Mouse (Mus musculus): ENCODE measurements around the gene Calm3. TPM values are rescaled to one million over a fixed set of nuclear protein-coding genes. Genes with fewer than 3 reads are reported as not detected.

Gene Calm3
- polyA plus RNA-seq, 1 experiment from 2014 or later: 337 TPM

- peaks cover 6% of the 10 kb centered on the region for H3K4me1 ChIP-seq (replicated peaks; ENCODE audit: control insufficient read depth, insufficient read depth, low read length)
- no peak for DNase-seq (ENCODE audit: low spot score)
- 0 out of 2 replicates have a peak, but pooled peaks cover 2% of the 10 kb centered on the region for H3K36me3 ChIP-seq (ENCODE audit: control insufficient read depth, insufficient read depth, low read length)
- no peak overlapping the region for H3K27ac ChIP-seq (ENCODE audit: low read depth, low read length)
- H3K9me3 ChIP-seq (ENCODE audit: control insufficient read depth, low read length): no peaks in the 10 kb centered on the region
- H3K27me3 ChIP-seq (ENCODE audit: control insufficient read depth, insufficient read depth, low read length): no peaks in the 10 kb centered on the region
- H3K4me2 ChIP-seq (replicated peaks; ENCODE audit: low read depth, low read length): no peak overlapping the region
- no peak overlapping the region for H3K4me3 ChIP-seq (ENCODE audit: low read depth, low read length)
- 94% methylated on average over 9 of the region's 9 CpGs for WGBS
- ATAC-seq (ENCODE audit: low FRiP score): no peak
- no peak overlapping the region for H3K9ac ChIP-seq (ENCODE audit: low read depth, low read length)
Measured at GRCm38 (mm10) chr7:16872478-16872877, 51.4 kb downstream of the Calm3 start.

- Histone ChIP-seq H3K36me3 (ENCODE audit: control insufficient read depth, insufficient read depth, low read length) (0 out of 2 replicates have a peak, but pooled peaks cover 2% of the 10 kb centered on the region), H3K27me3 (ENCODE audit: control insufficient read depth, insufficient read depth, low read length) (no peaks in the 10 kb centered on the region), H3K9ac (ENCODE audit: low read depth, low read length) (no peak overlapping the region), H3K27ac (ENCODE audit: low read depth, low read length) (no peak overlapping the region), H3K4me3 (ENCODE audit: low read depth, low read length) (no peak overlapping the region), H3K4me1 (replicated peaks; ENCODE audit: control insufficient read depth, insufficient read depth, low read length) (peaks cover 2% of the 10 kb centered on the region; the same call in 1 of the 2 replicates), H3K9me3 (ENCODE audit: control insufficient read depth, low read length) (no peaks in the 10 kb centered on the region), H3K4me2 (replicated peaks; ENCODE audit: low read depth, low read length) (no peak overlapping the region)
- no peak for DNase-seq (ENCODE audit: low spot score)
- 79% methylated on average over 10 of the region's 10 CpGs for WGBS
- no peak for ATAC-seq (ENCODE audit: low FRiP score)
Measured at GRCm38 (mm10) chr7:16871600-16871999, 52.3 kb downstream of the Calm3 start.

- 12% methylated on average over 16 of the region's 16 CpGs for WGBS
- no peak overlapping the region for H3K4me3 ChIP-seq (ENCODE audit: low read depth, low read length)
- peak overlapping the region; percentile 17; the same call in 1 of the 2 replicates for H3K27ac ChIP-seq (ENCODE audit: low read depth, low read length)
Measured at GRCm38 (mm10) chr7:16869497-16869896, 54.4 kb downstream of the Calm3 start.

GRCm38 (mm10) chr7:16867488-16867887 is 56.4 kb downstream of the Calm3 start:
- Histone ChIP-seq H3K9ac (ENCODE audit: low read depth, low read length) (no peak overlapping the region), H3K4me2 (replicated peaks; ENCODE audit: low read depth, low read length) (no peak overlapping the region), H3K36me3 (ENCODE audit: control insufficient read depth, insufficient read depth, low read length) (peaks cover 7% of the 10 kb centered on the region; the same call in 1 of the 2 replicates), H3K27ac (ENCODE audit: low read depth, low read length) (no peak overlapping the region), H3K9me3 (ENCODE audit: control insufficient read depth, low read length) (no peaks in the 10 kb centered on the region), H3K4me3 (ENCODE audit: low read depth, low read length) (no peak overlapping the region), H3K4me1 (replicated peaks; ENCODE audit: control insufficient read depth, insufficient read depth, low read length) (no peaks in the 10 kb centered on the region), H3K27me3 (ENCODE audit: control insufficient read depth, insufficient read depth, low read length) (no peaks in the 10 kb centered on the region)
- DNase-seq (ENCODE audit: low spot score) (no peak), ATAC-seq (ENCODE audit: low FRiP score) (no peak)
- WGBS: 88% methylated on average over 3 of the region's 3 CpGs

More at GRCm38 (mm10) chr7:16869497-16869896, 54.4 kb downstream of the Calm3 start:
- DNase-seq (ENCODE audit: low spot score) (peak; percentile 77), ATAC-seq (ENCODE audit: low FRiP score) (peak; percentile 91)
- Histone ChIP-seq H3K27me3 (ENCODE audit: control insufficient read depth, insufficient read depth, low read length) (no peaks in the 10 kb centered on the region), H3K4me2 (replicated peaks; ENCODE audit: low read depth, low read length) (peak overlapping the region; percentile 21; the same call in 1 of the 2 replicates), H3K9me3 (ENCODE audit: control insufficient read depth, low read length) (no peaks in the 10 kb centered on the region), H3K9ac (ENCODE audit: low read depth, low read length) (no peak overlapping the region), H3K4me1 (replicated peaks; ENCODE audit: control insufficient read depth, insufficient read depth, low read length) (no peaks in the 10 kb centered on the region), H3K36me3 (ENCODE audit: control insufficient read depth, insufficient read depth, low read length) (peaks cover 5% of the 10 kb centered on the region; the same call in 1 of the 2 replicates)

Other genes with a start within 250 kb of the Calm3 start
- gene Ceacam15, start 248.4 kb downstream of the Calm3 start, polyA plus RNA-seq (2014; fragmentation: Nextera tagmentation; extraction: Ambion mirVana): not detected in 2 replicates
- gene Ceacam9, start 202.2 kb downstream of the Calm3 start, polyA plus RNA-seq (2014; fragmentation: Nextera tagmentation; extraction: Ambion mirVana): not detected in 2 replicates
- gene Ap2s1, start 185.7 kb downstream of the Calm3 start, polyA plus RNA-seq (2014; fragmentation: Nextera tagmentation; extraction: Ambion mirVana): 298 and 307 TPM in 2 replicates
- 15.0 and 15.1 TPM in 2 replicates for gene Slc1a5, start 142.8 kb downstream of the Calm3 start, polyA plus RNA-seq (2014; fragmentation: Nextera tagmentation; extraction: Ambion mirVana)
- 112 and 130 TPM in 2 replicates for gene Strn4, start 108.2 kb downstream of the Calm3 start, polyA plus RNA-seq (2014; fragmentation: Nextera tagmentation; extraction: Ambion mirVana)
- gene Fkrp, start 107.4 kb downstream of the Calm3 start, polyA plus RNA-seq (2014; fragmentation: Nextera tagmentation; extraction: Ambion mirVana): 21.9 and 22.7 TPM in 2 replicates
- gene Prkd2, start 81.2 kb downstream of the Calm3 start, polyA plus RNA-seq (2014; fragmentation: Nextera tagmentation; extraction: Ambion mirVana): 8.8 and 9.4 TPM in 2 replicates
- gene Dact3, start 48.8 kb downstream of the Calm3 start, polyA plus RNA-seq (2014; fragmentation: Nextera tagmentation; extraction: Ambion mirVana): 7.6 and 8.0 TPM in 2 replicates
- 9.0 and 11.0 TPM in 2 replicates for gene Gng8, start 32.3 kb downstream of the Calm3 start, polyA plus RNA-seq (2014; fragmentation: Nextera tagmentation; extraction: Ambion mirVana)
- 0.56 and 0.81 TPM in 2 replicates for gene Ptgir, start 17.6 kb downstream of the Calm3 start, polyA plus RNA-seq (2014; fragmentation: Nextera tagmentation; extraction: Ambion mirVana)
- 7.8 and 11.0 TPM in 2 replicates for gene Pnmal2, start 20.6 kb upstream of the Calm3 start, polyA plus RNA-seq (2014; fragmentation: Nextera tagmentation; extraction: Ambion mirVana)
- 17.6 and 19.5 TPM in 2 replicates for gene Pnmal1, start 35.6 kb upstream of the Calm3 start, polyA plus RNA-seq (2014; fragmentation: Nextera tagmentation; extraction: Ambion mirVana)
- gene Gm42372, start 59.0 kb upstream of the Calm3 start, polyA plus RNA-seq (2014; fragmentation: Nextera tagmentation; extraction: Ambion mirVana): 1.5 and 1.7 TPM in 2 replicates
- 6.2 and 11.0 TPM in 2 replicates for gene Ccdc8, start 68.6 kb upstream of the Calm3 start, polyA plus RNA-seq (2014; fragmentation: Nextera tagmentation; extraction: Ambion mirVana)
- 96.9 and 97.3 TPM in 2 replicates for gene Ppp5c, start 103.8 kb upstream of the Calm3 start, polyA plus RNA-seq (2014; fragmentation: Nextera tagmentation; extraction: Ambion mirVana)
- gene Hif3a, start 138.3 kb upstream of the Calm3 start, polyA plus RNA-seq (2014; fragmentation: Nextera tagmentation; extraction: Ambion mirVana): 4.8 and 4.9 TPM in 2 replicates
- gene Psg16, start 149.9 kb upstream of the Calm3 start, polyA plus RNA-seq (2014; fragmentation: Nextera tagmentation; extraction: Ambion mirVana): 0.05 and 0.10 TPM in 2 replicates
- gene Ceacam3, start 226.2 kb upstream of the Calm3 start, polyA plus RNA-seq (2014; fragmentation: Nextera tagmentation; extraction: Ambion mirVana): not detected in 2 replicates